Mouse (Mus musculus) thymus, postnatal 25 days (tissue): ENCODE measurements around the gene Apoc1.
"Not testable (repeated sequence)": the region's sequence is repeated elsewhere in the genome, so short reads cannot be mapped to it uniquely, and the experiment has no call there.

ENCODE experiments used
- DNase-seq: peaks from one replicate; pipeline ENCODE4 v3.0.0; 2022

Apoc1 gene

DNA sequence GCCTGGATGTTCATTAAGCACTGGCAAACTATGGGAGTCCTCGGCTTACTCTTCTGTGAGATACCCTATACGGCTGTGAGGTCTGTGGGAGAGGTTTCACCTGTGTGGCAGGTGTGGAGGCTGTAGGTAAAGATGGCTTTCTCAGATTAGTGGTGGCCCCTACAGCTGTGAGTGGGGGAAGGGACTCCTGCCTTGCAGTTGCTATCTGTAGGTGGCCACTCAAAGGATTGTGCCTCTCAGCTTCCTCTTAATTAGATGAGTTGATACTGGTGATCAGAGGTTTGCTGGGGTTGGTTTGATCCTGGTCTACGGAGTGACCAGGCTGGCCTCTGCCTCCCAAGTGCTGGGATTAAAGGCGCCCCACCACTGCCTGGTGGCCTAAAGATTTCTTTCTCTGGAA, 12.0 kb upstream of the Apoc1 start:
- no peak for DNase-seq

DNA sequence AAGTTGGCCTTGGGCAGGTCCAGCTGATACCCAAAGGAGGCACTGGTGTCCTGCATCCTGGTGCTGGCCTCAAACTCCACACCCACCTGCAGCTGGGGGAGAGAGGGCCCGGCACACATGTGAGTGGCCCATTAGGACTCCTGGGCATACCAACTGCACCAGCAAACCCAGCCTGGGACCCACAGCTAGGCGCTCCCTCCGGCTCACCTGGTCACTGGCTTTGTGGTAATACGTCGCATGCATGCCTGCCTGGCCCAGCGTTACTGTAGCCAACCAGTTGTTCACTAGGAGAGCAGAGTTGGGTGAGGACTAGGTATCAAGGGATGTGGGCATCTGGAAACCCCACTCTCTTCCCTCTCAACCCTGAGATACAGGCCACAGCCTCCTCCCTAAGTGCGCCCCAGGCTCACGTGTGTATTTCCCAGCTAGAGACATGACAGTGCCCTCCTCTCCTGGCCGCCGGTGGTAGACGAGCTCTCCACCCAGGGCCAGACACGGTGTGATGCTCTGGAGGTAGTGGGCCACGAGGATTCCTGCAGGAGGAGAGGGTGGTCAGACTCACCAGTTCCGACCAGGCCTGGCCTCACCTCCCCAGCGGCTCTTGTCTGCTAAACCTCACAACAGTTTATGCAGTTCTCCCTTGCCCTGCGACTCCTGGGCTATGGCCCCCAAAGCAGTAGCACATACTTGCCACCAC, 10.5 kb upstream of the Apoc1 start:
- DNase-seq, result no peak

DNA sequence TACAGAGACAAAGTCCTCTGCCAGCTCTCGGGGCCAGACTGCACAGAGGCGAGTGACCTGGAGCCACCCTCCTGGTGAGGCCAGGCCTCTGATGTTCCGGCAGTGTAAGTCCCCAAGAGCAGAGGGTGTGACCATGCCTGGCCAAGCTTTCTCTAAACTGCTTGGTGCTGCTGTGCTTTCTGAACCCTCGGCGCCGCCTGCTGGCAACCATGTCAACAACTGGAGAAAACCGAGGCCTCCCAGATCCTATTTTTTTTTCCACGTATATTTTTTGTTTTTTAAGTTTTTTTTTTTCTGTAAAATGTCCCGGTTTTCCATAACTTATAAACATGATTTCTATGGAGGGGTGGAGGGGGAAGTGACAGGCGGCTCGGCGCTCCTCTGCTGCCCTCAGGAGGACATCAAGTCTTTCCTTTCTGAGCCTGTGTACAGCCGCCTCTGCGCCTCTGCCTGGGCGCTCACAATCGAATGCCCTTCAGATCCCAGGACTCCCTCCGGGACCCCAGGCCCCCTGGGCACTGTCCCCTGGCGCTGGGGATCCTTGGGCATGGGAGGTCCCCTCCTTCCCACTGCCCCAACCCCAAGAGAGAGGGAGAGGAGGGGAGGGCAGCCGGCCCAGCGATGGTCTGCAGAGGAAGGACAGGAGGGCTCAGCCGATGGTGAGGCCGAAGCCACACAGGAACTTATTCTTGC, 8.8 kb upstream of the Apoc1 start:
- DNase-seq, result peak; percentile 56

DNA sequence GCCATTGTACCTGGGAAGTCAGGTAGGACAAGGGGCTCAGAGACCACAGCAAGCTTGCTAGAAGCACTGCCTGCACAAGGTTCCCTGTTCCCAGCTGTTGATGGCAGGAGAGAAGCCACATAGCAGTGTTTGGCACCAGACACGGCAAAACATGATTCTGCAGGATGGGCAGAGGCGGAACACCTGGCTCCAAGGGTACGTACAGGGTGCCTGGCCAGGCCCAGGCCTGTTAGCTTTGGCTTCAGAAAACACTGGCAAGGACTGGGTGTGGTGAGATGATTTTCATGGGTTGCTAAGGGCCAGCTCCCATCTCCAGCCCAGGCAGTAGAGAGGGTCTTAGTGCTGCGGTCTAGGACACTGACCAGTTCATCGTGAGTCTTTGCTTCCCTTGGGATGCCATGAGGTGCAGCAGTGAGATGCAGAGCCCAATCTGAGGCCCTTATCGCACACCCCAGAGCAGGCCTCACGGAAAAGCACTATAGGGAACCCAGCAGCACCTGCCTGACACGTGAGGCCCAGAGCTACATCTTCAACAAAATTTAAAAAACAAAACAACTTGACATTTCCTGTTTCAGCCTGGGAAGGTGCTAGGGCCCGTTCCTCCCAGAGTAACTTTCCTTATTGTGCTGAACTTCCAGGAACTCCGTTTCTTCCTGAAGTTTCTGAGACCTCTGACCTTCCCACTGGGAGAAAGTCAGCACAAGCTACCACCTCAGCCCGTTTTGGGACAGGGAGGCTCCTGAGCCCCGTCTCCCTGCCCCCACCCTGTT, 8.0 kb upstream of the Apoc1 start:
- DNase-seq, result no peak

DNA sequence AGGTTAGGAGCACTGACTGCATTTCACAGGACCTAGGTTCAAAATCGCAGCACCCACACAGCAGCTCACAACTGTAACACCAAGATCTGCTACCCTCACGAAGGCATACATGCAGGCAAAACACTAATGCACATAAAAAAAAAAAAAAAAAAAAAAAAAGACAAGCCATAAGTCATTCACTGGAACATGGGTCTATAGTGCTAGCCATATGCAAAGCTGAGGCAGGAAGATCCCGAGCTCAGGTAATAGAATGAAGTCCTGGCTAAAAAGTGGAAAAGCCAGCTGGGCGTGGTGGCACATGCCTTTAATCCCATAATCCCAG, 7.3 kb upstream of the Apoc1 start:
- DNase-seq, result no peak

DNA sequence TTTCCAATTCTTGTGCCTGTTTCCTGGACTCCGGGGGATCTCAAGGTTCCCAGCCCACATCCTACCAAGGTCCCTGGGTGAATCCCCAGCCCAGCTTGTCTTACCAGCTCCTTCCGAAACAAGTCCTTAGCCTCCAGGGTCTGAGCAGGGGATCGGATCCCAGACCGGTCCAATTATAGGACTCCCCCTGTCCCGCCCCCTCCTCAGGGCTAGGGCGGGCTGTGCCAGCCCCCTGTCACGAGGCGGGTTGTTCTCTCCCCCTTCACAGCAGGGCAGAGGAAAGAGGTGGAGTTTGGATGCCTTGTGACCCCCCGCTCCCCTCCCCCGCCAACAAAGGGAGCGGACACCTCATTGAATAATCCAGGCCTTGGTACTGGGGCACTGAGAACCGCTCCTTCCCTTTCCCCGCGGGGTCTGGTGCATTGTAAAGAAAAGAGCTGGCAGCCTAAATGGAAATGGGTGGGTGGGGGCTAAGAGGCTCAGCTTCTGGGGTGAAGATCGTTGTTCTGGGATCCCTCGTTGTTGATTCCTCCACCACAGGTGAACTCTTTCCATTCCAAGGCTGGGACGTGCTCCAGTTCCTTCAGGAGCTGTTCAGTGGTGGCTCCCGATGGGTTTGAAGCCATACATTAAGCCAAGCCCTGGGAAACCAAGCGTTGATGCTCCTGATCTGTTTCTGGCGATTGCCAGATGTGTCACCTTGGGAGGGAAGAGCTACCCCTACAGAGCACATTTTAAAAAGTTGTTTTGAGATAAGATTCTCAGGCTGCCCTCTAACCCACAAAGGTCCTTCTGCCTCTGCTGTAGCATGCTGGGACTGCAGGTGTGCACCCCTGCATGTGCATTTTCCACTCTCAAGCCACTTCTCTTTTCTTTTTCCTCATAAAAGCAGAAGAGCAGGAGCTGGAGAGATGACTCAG, 6.7 kb upstream of the Apoc1 start, which contains the start of gene Apoe:
Gene Apoe (minus strand): TSS at position 282 of the 920 bp plus-strand sequence.
- DNase-seq, result peak; percentile 39

DNA sequence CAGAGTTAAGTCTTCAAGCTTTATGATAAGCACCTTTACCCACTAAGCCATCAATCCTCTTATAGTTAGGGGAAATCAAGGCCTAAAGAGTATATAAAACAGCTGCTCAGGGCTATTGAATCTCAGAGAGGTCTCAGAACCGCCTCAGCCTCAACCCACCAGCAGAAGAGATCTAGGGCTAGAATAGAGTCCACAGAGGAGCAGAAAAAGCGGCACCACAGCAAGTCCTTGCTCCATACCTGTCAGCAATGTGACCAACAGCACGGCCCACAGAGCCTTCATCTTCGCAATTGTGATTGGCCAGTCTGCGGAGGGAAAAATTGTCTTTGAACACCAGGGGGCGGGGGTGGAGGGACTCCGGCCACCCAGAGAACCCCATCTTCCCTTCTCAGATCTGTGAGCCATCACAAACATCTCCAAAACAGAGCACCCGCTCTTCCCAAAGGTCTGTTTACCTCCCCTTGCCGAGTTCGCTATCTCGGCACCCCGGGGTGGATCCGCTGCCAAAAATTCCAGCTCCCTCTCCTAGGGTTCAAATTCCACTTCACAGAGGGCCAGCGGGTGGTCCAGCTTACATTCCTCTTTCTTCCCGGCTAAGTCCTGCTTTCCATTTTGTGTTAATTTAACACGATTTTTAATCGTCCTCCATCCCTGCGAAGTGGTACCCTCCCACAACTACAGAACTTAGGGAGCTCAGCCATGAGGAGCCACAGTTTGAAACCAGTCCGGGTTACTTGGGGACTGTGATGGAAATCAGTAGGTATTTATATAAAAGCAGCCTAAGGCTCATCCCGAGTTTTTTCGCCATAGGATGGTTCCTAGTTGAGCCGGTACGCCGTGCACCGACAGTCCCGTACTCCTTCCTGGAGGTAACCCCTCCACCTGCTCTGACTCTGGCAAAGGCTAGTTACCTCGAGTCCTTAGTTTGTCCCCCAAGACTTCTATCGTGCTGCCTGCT, 5.8 kb upstream of the Apoc1 start:
- no peak for DNase-seq

DNA sequence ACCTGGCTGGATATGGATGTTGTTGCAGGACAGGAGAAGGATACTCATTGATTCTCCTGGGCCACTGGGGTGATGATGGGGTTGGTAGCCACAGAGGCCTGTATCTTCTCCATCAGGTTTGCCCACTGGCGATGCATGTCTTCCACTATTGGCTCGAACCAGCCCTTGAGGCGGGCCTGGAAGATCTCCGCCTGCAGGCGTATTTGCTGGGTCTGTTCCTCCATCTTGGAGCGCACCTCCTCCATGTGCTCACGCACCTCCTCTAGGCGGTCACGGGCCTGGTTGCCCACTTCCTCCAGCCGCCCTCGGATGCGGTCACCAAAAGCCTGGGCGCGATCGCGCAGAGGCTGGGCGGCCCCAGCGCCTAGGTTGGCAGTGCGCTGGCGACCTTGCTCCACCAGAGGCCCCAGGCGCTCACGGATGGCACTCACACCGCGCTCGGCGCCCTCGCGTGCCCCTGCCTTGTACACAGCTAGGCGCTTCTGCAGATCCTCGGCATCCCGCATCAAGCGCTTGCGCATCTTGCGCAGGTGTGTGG, 3.9 kb upstream of the Apoc1 start:
- DNase-seq, result no peak

DNA sequence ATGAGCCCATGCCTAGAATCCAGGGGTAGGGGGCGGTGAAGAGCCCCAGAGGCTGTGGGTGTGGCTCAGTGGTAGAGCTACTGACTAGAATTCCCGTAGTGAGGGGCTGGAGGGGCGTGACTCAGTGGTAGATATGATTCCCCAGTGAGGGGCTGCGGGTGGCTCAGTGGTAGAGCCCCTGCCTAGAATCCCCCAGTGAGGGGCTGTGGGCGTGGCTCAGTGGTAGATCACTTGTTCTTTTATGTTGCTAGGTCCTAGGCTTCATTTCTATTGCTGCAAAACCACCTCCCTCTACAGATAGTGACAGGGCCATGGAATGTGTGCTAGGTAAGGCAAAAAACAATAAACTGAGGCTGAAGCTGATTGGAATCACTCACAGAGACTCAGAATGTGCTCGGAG, 3.4 kb upstream of the Apoc1 start:
- no peak for DNase-seq

DNA sequence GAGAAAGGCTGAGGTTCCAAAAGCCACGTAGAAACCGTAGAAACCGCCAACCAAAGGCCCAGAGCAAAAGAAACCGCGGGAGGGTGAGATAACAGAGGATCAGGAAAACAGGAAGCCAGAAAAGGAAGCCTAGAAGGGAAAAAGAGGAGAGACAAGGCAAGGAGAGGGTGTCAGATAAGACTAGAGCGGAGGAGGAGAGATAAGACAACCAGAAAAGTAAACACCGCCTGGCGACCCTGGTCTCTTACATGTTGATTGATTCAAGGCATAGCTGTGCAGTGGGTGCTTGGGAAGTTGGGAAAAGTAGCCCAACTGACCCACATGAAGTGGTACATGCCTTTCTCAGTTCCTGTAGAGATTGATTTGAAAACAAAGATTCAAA, 2.7 kb upstream of the Apoc1 start:
- no peak for DNase-seq

DNA sequence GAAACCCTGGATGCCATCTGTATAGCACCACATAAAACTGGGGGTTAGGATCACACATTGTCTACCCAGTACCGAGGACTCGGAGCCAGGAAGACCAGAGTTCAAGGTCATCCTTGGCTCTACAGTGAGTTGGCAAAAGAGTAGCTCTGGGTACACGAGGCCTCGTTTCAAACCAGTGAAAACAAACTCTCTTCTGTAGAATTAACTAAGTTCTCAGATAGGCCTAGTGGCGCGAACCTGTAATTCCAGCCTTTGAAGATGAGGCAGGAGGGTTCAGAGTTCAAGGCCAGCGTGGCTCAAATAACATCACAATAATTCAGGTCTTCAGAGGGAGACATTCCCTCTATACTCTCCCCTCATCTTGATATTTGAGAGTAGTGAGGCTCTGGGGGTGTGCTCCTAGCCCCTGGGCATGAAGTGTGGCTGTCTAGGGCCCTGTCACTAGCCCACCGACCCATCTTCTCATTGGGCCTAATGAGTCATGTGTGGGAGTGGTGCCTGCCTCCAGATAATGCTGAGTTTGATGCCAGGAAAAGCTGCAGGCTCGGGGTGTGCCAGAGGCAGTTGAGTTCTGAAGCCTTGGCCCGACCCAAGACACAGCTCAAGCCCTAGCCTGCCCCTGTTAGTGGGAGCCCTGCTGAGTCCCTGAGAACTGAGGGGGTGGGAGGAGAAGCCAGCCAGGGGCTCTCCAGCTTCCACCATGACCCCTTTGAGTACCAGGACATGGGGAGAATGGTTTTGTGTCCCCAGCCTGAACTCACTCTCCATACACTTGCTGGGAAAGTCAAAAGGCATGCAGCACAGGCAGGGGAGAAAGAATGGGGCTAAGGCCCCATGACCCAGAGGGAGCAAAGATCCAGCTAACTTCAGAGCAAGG, 2.1 kb upstream of the Apoc1 start:
- DNase-seq, result no peak

DNA sequence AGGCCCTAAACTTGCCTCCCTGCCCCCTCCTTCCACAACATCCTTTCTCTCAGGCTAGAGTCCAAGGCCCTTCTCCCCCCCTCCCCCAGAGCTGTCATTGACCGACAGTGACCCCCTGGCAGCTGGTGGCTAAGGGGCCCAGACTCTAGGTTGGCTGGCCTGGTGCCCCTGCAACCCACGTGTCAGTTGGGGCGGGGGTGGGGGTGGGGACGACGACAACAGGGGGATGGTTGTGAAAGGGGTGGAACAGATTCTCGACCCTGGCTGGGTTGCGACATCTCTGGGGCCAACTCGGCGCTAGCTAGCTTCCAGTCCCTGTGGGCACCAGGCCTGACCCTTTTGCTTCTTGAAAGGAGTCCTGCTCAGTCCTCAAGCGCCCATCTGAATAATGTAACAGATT, 961 bp upstream of the Apoc1 start:
- no peak for DNase-seq

DNA sequence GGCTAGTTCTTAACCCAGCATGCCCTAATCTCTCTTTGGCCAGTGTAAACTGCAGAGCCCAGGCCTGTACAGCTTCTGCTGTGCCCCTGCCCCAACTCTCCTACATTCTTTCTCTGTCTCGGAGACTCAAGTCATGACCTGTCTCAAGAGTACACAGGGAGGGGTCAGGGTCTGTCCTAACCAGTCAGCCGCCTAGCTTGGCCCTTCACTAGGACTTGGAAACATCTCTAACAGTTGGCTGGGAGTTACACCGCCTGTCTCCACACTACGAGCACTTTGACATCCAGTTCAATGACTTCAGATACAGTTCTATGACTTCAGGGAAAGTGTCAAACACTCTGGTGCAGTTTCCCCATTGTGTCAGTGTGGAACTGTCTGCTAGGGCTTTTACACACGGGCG, 1.0 kb downstream of the Apoc1 start:
- DNase-seq, result no peak

DNA sequence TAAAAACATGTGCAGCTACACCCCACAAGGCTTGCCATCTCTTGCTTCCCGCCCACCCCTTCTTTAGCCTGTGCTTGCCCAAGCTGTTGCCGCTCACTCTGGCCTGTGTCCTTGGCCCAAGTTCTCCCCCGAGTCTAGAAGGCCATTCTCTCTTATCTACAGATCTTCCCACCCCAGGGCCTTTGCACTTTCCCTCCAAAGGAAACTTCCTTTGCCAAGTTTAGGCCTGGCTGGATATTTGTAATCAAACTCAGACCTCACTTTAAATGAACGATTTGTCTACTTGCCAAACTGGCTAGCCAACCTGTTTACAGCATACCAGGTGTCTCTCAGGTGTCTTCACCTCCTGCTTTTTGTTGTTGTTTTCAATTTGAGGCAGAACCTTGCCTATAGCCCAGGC, 1.6 kb downstream of the Apoc1 start:
- DNase-seq, result no peak

DNA sequence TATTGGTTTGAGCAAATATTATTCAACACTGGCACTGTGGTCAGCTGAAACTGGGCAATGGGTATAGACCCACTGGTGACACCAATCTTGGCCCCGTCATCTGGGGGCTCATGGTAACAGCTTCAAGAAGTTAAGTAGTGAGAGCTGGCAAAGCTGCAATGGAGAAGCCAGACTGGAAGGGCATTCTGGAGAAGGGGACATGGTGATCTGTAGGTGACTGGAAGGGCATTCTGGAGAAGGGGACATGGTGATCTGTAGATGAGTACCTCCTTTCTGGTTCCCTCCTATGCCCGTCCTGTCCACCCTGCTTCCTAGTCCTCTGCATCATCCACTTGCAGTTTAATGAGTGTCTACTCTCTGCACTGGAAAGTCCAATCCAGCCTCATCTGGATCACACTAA, 3.8 kb downstream of the Apoc1 start:
- no peak for DNase-seq

DNA sequence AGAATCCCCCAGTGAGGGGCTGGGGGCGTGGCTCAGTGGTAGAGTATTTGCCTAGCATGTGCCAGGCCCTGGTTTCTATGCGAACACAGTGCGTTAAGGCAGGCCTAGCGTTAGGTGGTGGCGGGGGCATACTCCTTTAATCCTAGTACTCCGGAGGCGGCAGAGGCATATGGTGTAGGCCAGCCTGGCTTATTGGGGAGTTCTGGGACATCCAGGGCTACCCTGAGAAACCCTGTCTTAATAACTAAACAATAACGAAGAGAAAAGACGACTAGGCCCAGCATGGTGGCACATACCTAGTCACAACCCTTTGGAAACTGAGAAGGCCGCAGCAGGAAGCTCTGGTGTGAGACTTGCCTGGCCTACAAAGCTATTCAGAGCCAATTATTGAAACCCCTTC, 4.4 kb downstream of the Apoc1 start:
- DNase-seq, result no peak

DNA sequence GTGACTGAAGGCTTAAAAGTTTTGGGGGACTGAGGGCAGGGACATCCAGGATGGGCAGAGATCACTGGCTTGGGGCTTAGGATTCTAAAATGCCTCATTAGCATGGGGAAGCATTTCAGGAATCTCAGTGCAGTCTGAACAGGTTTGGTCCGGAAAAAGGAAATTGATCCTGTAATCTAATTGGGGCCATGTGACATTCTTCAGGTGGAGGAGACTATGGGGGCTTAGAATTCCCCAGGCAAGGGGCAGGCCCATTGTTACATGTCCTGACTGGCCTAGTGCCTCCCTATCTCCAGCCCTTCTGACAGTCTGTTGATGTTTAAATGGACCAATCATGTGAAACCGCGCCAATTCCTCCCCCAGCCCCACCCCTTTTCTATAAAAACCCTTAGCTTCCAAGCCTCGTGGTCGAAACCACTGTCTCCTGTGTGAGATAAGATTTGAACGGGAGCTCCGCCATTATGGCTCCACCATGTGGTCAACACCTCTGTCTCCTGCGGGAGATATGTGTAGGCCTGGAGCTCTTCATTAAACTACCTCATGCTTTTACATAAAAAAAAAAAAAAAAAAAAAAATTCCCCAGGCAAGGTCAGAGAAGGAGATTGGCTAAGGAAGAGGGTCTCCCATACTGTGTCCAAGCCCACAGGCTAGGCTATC, 5.4 kb downstream of the Apoc1 start:
- not testable (repeated sequence) for DNase-seq

DNA sequence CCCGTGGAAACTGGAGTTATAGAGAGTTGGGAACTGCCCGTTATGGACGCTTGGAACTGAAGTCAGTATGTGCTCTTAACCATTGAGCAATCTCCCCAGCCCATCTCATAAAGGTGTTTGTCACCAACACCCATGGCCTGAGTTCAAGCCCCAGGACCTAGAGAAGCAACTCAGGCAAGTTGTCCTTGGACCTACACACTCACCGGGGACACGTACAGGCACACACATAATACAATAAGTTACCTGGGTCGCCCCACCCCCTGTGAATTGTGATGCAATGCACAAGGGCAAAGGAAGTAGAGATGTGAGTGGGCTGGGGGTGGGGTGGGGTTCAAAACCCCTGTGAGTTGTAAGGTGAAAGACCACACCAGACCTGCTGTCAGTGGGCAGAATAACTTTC, 5.9 kb downstream of the Apoc1 start:
- DNase-seq, result no peak

DNA sequence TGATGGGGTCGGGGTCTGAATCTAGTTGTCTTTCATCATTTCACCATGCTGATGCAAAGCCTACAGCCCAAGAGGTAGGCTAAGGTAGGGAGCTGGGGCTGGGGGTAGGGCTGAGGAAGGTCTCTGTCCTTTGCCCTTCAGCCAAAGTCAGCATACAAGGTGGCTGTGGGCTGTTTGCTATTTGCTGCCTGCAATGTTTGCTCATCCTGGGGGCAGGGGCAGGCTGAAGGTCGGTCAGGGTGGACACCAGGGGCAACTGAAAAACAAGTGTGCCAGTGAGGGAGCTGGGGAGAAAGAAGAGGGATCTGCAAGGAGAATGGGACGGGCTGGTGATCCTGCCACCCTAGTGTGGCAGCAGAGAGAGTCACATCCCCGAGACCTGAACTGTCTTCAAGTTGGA, 7.1 kb downstream of the Apoc1 start:
- no peak for DNase-seq

DNA sequence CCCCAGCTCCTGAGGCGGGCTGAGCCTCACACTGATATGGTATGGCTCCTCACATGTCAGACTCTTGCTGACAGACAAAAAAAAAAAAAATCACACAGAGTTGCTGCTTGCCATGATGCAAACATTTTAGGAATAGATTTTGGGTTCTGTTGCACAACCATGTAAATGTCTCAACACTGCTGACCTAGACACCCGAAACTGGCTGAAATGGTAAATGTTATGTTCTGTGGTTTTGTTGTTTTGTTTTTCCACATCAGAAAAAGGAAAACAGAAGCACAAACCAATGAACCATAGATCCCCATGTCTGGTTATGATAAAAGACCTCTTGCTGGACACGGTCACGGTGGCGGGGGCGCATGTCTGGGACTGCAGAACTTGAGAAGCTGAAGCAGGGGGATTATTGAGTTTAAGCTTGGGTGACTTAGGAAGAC, 8.7 kb downstream of the Apoc1 start:
- DNase-seq, result no peak
